Mouse (Mus musculus) midbrain, postnatal 0 days (tissue): ENCODE results near the gene Exosc8. TPM values are rescaled to one million over a fixed set of nuclear protein-coding genes. Genes with fewer than 3 reads are reported as not detected.

Experiments used
- ATAC-seq: fragments of 200-750 bp; cut with Nextera tagmentation; 2 replicates; pipeline ENCODE4 v1.8.0; 2017; ENCODE audit warnings: moderate number of reproducible peaks, mild to moderate bottlenecking, moderate TSS enrichment, moderate library complexity; ENCODE audit not compliant: low FRiP score
- DNase-seq: peaks from one replicate; pipeline ENCODE4 v3.0.0-alpha.2; 2015; ENCODE audit warnings: low spot score
- H3K27ac ChIP-seq: fragments of 300-500 bp; sonication (generic); 2 replicates; pipeline ENCODE4 v1.5.1; 2014; ENCODE audit warnings: low read depth, mild to moderate bottlenecking, low read length, mixed read lengths
- H3K27me3 ChIP-seq: fragments of 300-500 bp; sonication (generic); 2 replicates; pipeline ENCODE4 v1.6.1; 2014; ENCODE audit warnings: low read length, control low read depth, mixed read lengths; ENCODE audit not compliant: insufficient read depth
- H3K36me3 ChIP-seq: fragments of 300-500 bp; sonication (generic); 2 replicates; pipeline ENCODE4 v1.6.1; 2014; ENCODE audit warnings: low read length, control low read depth, mixed read lengths; ENCODE audit not compliant: insufficient read depth
- H3K4me1 ChIP-seq: fragments of 300-500 bp; sonication (generic); 2 replicates; pipeline ENCODE4 v1.6.1; 2014; ENCODE audit warnings: mild to moderate bottlenecking, control low read depth, antibody characterized with exemption, low read length, mixed read lengths; ENCODE audit not compliant: insufficient read depth
- H3K4me2 ChIP-seq: fragments of 300-500 bp; sonication (generic); 2 replicates; pipeline ENCODE4 v1.6.1; 2014; ENCODE audit warnings: low read depth, mild to moderate bottlenecking, low read length, mixed read lengths; ENCODE audit not compliant: poor library complexity, severe bottlenecking
- H3K4me3 ChIP-seq: fragments of 300-500 bp; sonication (generic); 2 replicates; pipeline ENCODE4 v1.5.1; 2014; ENCODE audit warnings: low read depth, mild to moderate bottlenecking, low read length, moderate library complexity
- H3K9ac ChIP-seq: fragments of 300-500 bp; sonication (generic); replicated peaks from 2 replicates; pipeline ENCODE4 v1.6.1; 2014; ENCODE audit warnings: mild to moderate bottlenecking, low read length, moderate library complexity, mixed read lengths; ENCODE audit not compliant: poor library complexity, severe bottlenecking
- H3K9me3 ChIP-seq: fragments of 300-500 bp; sonication (generic); 2 replicates; pipeline ENCODE4 v1.6.1; 2016; ENCODE audit warnings: low read length, control low read depth
- CTCF ChIP-seq: IDR thresholded peaks from 2 replicates; pipeline ENCODE4 v1.5.1; 2016; ENCODE audit warnings: antibody characterized with exemption, mild to moderate bottlenecking
- WGBS: fragments of 180-500 bp; shearing (Covaris S2); extraction: QIAGEN DNeasy Blood & Tissue Kit; methylation state at CpG from one replicate; pipeline ENCODE4 v1.1.7; 2014; 5-methylcytosine and 5-hydroxymethylcytosine counted together
- polyA plus RNA-seq: library from polyadenylated mRNA; unstranded; fragments of >200 nt; fragmentation: Nextera tagmentation; extraction: Ambion mirVana; gene quantifications from 2 replicates; pipeline ENCODE4 v1.2.1, GENCODE M21; 2015
- total RNA-seq: library from RNA; depleted of rRNA; stranded (reverse); fragments of >200 nt; gene quantifications from 2 replicates; pipeline ENCODE4 v1.2.3, GENCODE M21; 2014

The Exosc8 gene
- total and polyA plus RNA-seq, 2 experiments from 2014 or later: 44.3 to 68.4 TPM

GRCm38 (mm10) chr3:54759211-54759610 is 24.0 kb upstream of the Exosc8 start:
- Histone ChIP-seq H3K27me3 (no peaks in the 10 kb centered on the region; the same call in 1 of the 2 replicates), H3K27ac (no peak overlapping the region), H3K36me3 (no peaks in the 10 kb centered on the region), H3K9ac (no peak overlapping the region), H3K4me3 (no peak overlapping the region), H3K9me3 (no peaks in the 10 kb centered on the region), H3K4me2 (no peak overlapping the region), H3K4me1 (no peaks in the 10 kb centered on the region; the same call in 1 of the 2 replicates)
- ATAC-seq (no peak), DNase-seq (no peak)
- WGBS: 74% methylated on average over 9 of the region's 9 CpGs
- no peak for TF ChIP-seq CTCF

- H3K4me1 ChIP-seq: no peaks in the 10 kb centered on the region; the same call in 1 of the 2 replicates
- TF ChIP-seq CTCF: no peak
- H3K4me2 ChIP-seq: no peak overlapping the region
- no peak overlapping the region for H3K4me3 ChIP-seq
- H3K27me3 ChIP-seq: peaks cover 2% of the 10 kb centered on the region; the same call in 1 of the 2 replicates
- no peak overlapping the region for H3K9ac ChIP-seq
- H3K9me3 ChIP-seq: no peaks in the 10 kb centered on the region
- 91% methylated on average over 8 of the region's 8 CpGs for WGBS
- no peaks in the 10 kb centered on the region for H3K36me3 ChIP-seq
- no peak for DNase-seq
- no peak overlapping the region for H3K27ac ChIP-seq
- no peak for ATAC-seq
Observed at GRCm38 (mm10) chr3:54757446-54757845, 22.3 kb upstream of the Exosc8 start.

- Histone ChIP-seq H3K9ac (peak overlapping the region; percentile 74; the same call in 1 of the 2 replicates), H3K4me2 (peak overlapping the region; percentile 100), H3K9me3 (no peaks in the 10 kb centered on the region), H3K27me3 (peaks cover 2% of the 10 kb centered on the region; the same call in 1 of the 2 replicates), H3K4me3 (peak overlapping the region; percentile 71), H3K36me3 (peaks cover 9% of the 10 kb centered on the region; the same call in 1 of the 2 replicates), H3K27ac (no peak overlapping the region), H3K4me1 (no peaks in the 10 kb centered on the region; the same call in 1 of the 2 replicates)
- ATAC-seq: no peak
- TF ChIP-seq CTCF: 0 out of 2 replicates have a peak, but pooled peaks have one; percentile 3
- no peak for DNase-seq
- under 1% methylated on average over 11 of the region's 11 CpGs for WGBS
Observed at GRCm38 (mm10) chr3:54756058-54756457, 20.9 kb upstream of the Exosc8 start.

- H3K4me2 ChIP-seq: peak within 1 kb of the TSS; percentile 100
- TF ChIP-seq CTCF: no peak; the same call in 1 of the 2 replicates
- peak within 1 kb of the TSS; percentile 74 for H3K9ac ChIP-seq
- peak; percentile 71 for ATAC-seq
- WGBS: under 1% methylated on average over 64 of the region's 66 CpGs
- H3K4me3 ChIP-seq: peak within 1 kb of the TSS; percentile 71
- peaks cover 10% of the 10 kb centered on the region for H3K36me3 ChIP-seq
- H3K27ac ChIP-seq: 0 out of 2 replicates have a peak within 1 kb of the TSS, but pooled peaks have one; percentile 20
- H3K4me1 ChIP-seq: no peaks in the 10 kb centered on the region; the same call in 1 of the 2 replicates
- peak; percentile 64 for DNase-seq
- no peaks in the 10 kb centered on the region for H3K9me3 ChIP-seq
- peaks cover 2% of the 10 kb centered on the region; the same call in 1 of the 2 replicates for H3K27me3 ChIP-seq
Observed at GRCm38 (mm10) chr3:54755145-54756041, 20.2 kb upstream of the Exosc8 start, which contains the start of gene Smad9. Smad9 (plus strand) TSS chr3:54755582.

GRCm38 (mm10) chr3:54753411-54753810 is 18.2 kb upstream of the Exosc8 start:
- H3K9me3 ChIP-seq: no peaks in the 10 kb centered on the region
- no peak overlapping the region for H3K4me2 ChIP-seq
- H3K4me3 ChIP-seq: no peak overlapping the region
- peaks cover 2% of the 10 kb centered on the region; the same call in 1 of the 2 replicates for H3K27me3 ChIP-seq
- H3K9ac ChIP-seq: no peak overlapping the region
- peaks cover 28% of the 10 kb centered on the region for H3K36me3 ChIP-seq
- no peaks in the 10 kb centered on the region; the same call in 1 of the 2 replicates for H3K4me1 ChIP-seq
- no peak for TF ChIP-seq CTCF
- WGBS: 89% methylated on average over 4 of the region's 4 CpGs
- H3K27ac ChIP-seq: no peak overlapping the region
- DNase-seq (no peak), ATAC-seq (no peak)

GRCm38 (mm10) chr3:54745799-54746198 is 10.6 kb upstream of the Exosc8 start:
- TF ChIP-seq CTCF: peak; percentile 73
- ATAC-seq: peak; percentile 49; the same call in 1 of the 2 replicates
- H3K4me1 ChIP-seq: no peaks in the 10 kb centered on the region
- H3K27ac ChIP-seq: no peak overlapping the region
- peaks cover 69% of the 10 kb centered on the region for H3K36me3 ChIP-seq
- no peaks in the 10 kb centered on the region for H3K27me3 ChIP-seq
- no peak overlapping the region for H3K9ac ChIP-seq
- DNase-seq: no peak
- no peaks in the 10 kb centered on the region for H3K9me3 ChIP-seq
- 69% methylated on average over 5 of the region's 5 CpGs for WGBS
- H3K4me2 ChIP-seq: no peak overlapping the region
- H3K4me3 ChIP-seq: no peak overlapping the region
